Mouse (Mus musculus) urinary bladder, postnatal 36 days (tissue): Measurements from ENCODE around the gene Slc39a13.
"Not testable (repeated sequence)": the region's sequence is repeated elsewhere in the genome, so short reads cannot be mapped to it uniquely, and the experiment has no call there.

Experiments used
- DNase-seq, 2 experiments: peaks; one replicate each; pipeline ENCODE4 v3.0.0; 2022; ENCODE audit warnings: low spot score in 2 of 2, mixed read lengths in 1 of 2

Gene Slc39a13

DNA sequence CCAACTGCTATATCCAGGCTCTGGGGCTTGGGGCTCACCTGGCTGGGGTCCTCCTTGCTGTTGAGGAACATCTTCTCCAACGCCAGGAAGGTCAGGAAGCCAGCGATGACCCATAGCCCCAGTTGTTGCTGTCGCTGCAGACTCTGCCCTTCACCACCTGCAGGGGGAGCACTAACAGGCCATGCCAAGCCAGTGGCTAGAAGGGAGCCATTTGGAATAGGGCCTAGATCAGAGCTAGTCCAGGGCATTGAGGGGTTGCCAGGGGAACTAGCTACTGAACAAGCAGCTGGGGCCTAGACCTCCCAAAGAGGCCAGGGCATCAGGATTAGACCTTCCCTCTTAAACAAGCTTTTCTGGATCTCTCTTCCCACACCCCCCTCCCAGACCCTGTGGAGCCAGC, 4.7 kb downstream of the Slc39a13 start:
- DNase-seq, result no peak

DNA sequence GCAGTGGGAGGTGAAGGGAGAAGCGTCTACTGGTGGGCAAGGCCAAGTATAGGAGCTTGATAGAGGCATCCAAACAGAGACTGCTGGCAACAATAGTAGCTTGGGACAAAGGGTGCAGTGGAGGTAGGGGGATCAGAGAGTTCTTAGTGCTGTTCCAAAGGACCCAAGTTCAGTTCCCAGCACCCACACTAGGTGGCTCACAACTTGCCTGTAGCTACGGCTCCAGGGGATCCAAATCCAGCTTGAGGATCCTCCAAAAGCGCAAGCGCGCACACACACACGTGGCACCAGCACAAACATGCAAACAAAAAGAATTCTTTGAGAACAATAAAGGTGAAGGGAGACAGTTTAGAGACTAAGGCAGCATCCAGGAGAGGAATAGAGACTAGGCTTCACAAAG, 6.0 kb downstream of the Slc39a13 start:
- DNase-seq, result no peak

DNA sequence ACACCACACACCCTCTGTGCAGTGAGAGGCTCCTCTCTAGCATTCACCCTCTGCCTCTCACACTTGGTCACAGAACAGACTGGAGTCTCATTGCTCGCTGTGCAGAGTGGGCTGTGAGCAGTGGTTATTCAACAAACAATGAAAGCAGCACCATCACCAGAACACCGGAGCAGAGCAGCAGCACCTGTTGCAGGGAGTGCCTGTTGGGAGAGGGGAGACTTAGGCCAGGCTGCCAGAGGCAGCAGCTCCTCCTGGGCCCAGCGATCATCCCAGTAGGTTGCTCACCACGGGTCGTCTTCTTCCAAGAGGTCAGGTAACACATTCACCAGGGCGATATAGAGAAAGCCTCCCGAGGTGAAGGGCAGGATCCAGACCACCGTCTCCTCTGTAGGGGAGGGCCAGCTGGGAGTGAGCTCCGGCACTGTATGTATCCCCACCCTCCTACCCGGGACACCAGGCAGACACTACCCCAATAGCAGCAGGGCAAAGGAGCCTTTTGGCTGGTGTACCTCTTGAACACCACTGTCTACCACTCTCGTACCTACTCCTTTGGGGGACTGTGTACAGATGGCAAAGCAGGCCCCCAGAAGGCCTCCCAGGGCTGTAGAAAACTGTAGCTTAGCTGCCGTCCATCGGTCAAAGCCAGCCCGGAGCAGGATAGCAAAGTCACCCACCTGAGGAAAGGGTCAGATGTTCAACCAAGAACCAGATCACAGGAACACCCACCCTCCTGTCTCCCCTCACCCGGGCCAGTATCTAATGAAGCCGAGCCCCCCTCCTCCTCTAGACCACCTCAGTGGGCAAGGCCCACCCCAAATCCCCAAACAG, 7.2 kb downstream of the Slc39a13 start:
- DNase-seq, result no peak

DNA sequence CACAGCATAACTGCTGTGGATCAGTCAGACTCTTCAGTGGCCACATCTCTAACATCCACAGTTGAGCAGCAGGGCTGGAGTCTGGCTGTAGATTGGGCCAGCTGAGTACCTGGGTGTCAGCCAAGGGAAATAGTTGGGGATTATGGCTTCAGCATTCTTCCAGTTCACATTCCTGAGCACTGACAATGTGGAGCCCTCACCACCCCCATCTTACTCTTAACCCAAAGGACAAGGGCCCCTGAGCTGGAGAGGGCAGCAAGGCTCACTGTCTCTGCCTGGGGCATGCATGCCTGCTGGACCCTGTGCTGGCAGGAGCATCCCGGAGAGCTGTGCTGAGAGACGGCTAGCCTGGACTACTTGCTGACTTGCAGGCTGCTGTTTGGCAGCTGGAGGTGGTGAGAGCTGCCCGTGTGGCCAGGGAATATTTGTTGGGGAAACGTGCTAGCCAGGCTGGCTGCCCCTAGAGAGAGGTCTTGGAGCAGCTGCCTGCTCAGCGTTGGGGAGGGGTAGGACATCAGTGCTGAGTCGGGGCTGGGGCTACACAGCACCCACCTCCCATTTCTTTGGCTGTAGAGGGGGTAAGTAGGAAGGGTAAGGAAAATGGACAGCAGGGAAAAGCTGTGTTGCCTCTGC, 8.3 kb downstream of the Slc39a13 start:
- peak in 1 of 2 experiments; percentile 42 for DNase-seq

DNA sequence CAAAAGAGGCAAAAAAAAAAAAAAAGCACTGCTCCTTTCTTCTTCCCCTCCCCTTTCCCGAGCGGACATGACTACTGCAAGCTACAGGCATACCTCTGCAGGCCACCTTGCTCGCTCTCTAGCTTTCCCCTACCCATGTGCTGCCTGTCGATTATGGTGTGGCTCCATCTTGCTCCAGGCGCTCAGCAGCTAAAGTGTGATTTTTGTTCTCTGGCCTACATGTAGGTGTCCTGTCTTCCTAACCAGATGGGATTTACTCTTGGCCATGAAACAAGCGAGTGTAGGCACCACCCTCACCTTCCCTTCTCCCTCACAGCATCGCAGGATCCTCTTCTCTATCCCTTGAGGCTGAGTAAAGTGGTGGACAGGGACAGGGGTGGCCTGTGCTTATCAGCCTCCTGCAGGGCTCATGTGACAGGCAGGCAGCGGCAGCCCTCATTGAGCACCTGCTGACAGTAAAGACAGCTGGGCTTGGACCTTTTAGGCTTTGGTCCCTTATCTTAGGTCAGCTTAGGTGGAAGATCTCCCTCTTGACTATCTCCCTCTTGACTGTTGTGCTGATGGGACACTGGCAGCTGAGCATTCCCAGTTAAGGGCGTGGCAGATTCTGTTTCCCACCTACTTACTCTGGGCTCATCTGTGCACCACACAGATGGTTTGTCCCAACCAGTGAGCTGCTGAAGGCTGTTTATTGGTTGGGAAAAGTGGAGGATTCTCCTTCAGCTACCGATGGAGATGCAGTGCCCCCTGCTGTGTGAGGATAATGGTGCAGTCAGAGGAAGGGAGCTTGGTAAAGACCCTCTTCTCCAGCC, 9.5 kb downstream of the Slc39a13 start:
- DNase-seq, result no peak

DNA sequence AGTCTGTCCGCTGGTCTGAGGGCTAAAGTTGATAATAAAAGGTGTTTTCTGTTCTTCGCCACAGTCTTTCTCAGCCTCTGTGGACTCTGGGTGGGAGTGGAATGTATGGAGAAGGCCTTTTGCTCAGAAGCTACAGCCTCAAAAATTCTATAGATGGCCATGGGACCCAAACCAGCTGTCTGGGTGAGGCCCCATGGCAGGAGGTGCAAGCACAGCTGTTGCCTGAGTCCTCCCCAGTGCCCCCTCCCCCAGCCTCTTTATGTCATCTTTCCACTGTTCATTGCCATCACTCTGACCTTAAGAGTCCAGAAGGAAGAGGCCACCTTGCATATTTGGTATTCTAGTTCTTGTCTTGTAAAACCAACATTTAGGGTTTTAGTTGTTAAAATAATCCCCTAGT, 10.8 kb downstream of the Slc39a13 start:
- no peak for DNase-seq

DNA sequence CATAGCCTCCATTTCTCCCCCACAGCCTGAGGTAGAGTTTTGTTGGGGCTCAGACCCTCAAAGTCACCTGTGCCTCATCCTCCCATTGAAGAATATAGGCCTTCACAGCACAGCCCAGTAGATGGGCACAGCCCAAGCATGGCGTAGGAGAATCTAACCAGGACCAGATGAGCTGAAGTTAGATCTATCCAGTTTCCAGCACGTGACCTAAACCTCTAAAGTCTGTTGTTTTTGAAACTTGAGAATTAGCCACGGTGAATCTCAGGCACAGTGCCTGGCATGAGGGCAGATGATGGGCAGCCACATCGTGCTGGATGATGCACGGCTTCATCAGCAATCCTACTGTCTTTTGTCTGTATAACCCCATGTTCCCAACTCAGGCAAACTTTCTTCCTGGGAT, 11.8 kb downstream of the Slc39a13 start:
- no peak for DNase-seq

DNA sequence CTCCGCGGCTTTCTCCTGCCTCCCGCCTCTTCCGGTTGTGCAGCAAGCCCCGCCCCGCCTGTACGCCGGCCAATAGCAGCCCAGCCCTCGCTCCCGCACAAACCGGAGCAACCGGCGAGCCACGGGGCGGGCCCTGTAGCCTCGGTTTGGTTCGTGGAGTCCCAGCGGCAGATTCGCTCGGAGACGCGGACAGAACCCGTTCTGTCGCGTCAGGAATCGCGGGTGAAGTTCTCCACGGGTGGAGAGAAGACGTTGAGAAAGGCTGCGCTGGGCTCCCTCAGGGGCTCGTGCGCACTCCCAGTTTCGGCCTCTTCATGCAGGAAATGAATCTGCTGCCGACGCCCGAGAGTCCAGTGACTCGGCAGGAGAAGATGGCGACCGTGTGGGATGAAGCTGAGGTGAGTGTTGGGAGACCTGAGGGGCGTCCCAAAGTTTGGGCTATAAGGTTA, 16.3 kb downstream of the Slc39a13 start, which contains the start of gene Psmc3:
Gene Psmc3, plus strand, starts transcription at position 76 of the 449 bp plus-strand sequence.
- DNase-seq, result peak; percentile 94 to 98

DNA sequence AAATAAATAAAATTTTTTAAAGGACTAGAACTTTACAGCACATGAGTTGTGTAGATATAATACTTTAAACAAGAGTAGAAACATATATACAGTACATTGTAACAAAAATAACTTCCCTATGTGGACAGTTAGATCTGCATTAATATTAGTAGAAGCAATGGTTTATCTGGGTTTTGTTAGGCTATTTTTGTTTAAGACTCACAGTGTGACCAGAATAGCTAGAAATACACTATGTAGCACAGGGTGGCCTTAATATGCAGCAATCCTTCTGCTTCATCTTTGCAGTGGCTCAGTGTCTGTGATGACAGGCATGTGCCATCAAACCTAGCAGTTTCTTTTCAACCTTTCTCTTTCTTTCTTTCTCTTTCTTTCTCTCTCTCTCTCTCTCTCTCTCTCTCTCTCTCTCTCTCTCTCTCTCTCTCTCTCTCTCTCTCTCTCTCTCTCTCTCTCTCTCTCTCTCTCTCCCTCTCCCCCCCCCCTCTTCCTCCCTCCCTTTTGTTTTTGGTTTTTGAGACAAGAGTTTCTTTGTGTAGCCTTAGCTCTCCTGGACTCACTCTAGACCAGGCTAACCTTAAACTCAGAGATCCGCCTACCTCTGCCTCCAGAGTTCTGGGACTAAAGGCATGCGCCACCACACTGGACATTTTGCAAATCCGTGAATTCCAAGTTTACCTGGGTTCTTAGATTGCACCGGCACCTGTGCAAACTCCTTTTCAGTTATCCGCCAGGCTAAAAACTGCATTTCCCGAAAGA, 16.9 kb downstream of the Slc39a13 start:
- no peak for DNase-seq

DNA sequence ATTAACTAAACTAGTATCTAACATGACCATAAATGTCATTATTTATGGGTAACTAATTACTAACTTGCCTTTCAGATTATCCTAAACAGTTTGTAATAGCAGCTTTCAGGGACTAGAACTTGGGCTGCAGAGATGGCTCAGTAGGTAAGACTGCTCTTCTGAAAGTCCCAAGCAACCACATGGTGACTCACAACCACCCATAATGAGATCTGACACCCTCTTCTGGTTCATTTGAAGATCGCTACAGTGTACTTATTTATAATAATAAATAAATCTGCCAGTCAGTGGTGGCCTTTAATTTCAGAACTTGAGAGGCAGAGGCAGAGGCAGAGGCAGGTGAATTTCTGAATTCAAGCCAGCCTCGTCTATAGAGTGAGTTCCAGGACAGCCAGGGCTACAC, 17.5 kb downstream of the Slc39a13 start:
- no peak for DNase-seq

DNA sequence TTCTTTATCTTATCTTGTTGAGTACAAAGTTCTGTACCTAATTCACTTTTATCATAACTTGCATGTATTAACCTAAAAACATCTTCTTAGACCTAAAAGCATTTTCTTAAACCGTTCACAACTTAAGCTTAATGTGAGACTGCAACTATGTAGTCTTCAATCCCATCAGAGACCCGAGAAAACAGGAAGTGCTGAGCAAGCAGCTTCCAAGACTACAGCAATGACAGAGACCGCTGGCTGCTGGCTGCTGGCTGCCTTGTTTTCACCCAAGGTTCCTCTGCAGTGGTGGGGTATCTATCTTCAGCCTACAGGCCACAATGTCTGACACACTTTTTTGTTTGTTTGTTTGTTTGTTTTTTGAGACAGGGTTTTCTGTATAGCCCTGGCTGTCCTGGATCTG, 18.3 kb downstream of the Slc39a13 start:
- no peak for DNase-seq

DNA sequence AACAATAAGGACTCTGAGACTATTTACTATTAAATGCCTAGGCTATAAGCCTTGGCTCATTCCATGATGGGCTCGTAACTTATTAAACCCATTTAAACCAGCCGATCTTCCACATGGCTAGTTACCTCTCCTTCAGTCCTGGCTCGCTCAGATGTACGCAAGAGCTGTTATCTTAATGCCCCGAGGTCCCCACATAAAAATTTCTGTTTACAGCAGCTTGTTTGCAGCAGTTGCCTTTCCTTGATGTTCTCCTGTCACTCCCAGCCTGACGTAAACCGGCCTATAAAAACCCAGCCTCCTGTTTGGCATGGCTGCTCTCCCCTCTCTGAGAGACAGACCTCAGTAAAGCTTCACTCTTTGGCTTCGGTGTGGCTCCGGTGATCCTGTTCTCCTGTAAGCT, 22.9 kb downstream of the Slc39a13 start:
- DNase-seq, result no peak

DNA sequence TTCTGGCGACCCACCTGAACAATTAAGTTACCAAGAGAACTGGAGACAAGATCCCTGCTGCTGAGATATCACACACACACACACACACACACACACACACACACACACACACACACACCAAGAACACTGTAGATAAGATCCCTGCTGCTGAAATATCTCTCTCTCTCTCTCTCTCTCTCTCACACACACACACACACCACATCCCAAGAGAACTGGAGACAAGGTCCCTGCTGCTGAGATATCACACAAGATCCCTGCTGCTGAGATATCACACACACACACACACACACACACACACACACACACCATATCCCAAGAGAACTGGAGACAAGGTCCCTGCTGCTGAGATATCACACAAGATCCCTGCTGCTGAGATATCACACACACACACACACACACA, 24.4 kb downstream of the Slc39a13 start:
- DNase-seq, result not testable (repeated sequence)

DNA sequence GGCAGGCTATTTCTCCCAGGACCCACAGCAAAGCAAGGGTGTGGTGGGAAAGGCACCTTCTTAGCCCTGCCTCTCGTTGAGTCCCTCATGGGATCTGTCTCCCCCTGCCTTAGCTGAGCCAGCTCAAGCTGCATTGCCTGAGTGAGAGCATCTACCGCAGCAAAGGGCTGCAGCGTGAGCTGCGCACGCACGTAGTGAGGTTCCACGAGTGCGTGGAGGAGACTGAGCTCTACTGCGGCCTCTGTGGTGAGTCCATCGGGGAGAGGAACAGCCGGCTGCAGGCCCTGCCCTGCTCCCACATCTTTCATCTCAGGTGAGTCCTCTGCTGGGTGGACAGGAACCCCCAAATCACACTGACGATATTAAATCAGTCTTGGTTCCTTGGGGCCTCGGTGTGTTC, 25.5 kb downstream of the Slc39a13 start:
- DNase-seq, result no peak

DNA sequence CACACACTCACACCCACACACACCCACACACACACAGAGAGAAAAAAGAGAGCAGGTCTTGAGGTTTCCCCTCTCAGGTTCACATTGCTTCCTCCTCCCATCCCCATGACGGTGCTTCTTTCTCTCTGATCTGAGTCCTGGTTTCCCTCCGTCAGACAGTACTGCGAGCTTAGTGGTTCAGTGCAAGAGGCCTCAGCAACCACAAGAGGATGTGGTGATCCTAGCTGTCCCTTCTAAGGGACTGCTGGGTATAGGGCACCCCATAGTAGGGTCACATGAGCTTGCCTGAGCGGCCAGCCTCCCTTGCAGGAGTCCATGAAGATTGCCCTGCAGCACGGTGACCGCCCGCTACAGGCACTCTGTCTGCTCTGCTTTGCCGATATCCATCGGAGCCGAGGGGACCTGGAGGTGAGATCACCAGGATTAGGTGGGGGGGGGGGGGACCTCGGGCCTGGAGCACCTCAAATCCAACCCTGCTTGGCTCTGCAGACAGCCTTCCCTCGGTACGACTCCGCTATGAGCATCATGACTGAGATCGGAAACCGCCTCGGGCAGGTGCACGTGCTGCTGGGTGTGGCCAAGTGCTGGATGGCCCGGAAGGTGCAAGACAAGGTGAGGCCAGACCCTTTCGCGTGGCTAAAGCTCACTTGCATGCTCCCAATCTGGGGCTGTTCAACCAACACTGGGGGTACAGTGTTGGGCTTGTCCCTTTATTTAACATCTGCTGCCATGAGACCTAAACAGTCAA, 27.4 kb downstream of the Slc39a13 start:
- DNase-seq, result no peak

DNA sequence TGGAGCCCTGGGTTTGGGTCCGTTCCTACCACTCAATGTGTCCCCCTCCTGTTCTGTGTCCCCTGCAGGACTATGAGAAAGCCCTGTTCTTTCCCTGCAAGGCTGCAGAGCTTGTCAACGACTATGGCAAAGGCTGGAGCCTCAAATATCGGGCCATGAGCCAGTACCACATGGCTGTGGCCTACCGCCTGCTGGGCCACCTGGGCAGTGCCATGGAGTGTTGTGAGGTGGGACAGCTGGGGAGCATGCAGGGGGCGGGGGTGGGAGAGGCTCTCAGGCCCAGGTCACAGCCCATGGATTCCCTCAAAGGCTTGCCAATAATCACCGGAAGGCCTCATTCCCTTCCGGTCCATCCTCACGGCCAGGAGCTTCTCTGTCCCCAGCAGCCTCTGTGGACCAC, 28.4 kb downstream of the Slc39a13 start:
- DNase-seq, result no peak

DNA sequence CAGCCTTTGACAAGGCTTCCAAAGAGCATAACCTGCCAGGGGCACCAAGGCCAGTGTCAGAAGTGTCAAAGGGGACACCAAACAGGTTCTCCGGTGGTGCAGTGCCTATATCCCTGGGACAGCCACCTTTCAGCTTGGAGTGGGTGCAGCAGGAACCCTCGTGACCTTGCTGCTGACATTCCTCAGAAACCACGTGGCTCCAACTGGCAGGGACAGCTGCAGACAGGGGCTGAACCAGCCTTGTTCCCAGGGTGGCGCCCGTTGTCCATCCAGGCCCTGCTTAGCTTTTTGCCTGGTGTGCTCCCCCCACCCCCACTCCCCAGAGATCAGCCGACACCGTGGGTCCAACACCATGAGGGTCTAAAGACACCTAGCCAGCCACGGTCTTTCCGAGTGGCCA, 34.8 kb downstream of the Slc39a13 start, which contains the start of gene Rapsn:
Gene Rapsn, plus strand, starts transcription at position 236 of the 400 bp plus-strand sequence.
- no peak for DNase-seq

DNA sequence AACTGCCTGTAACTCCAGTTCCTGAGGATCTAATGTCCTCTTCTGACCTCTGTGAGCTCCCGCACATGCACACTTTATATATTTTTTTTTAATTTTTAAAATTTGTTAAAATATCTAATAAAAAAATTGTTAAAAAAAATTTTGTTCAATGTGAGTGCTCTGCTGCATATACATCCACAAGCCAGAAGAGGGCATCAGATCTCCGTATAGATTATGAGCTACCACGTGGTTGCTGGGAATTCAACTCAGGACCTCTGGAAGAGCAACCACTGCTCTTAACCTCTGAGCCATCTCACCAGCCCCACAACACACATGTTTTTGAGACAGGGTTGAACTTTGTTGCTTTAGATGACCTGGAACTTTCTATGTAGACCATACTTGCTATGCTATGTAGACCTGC, 37.2 kb downstream of the Slc39a13 start:
- DNase-seq, result no peak

DNA sequence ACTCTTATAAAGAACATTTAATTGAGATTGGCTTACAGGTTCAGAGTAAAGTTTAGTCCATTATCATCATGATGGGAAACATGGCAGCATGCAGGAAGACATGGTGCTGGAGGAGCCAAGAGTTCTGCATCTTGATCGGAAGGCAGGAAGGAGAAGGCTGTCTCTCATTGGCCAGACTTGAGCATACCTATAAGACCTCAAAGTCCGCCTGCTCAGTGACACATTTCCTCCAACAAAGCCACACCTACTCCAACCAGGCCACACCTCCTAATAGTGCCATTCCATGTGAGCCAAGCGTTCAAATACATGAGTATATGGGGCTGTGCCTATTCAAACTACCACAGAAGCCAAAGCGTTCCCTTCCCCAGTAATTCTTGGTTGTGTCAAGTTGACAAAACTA, 39.0 kb downstream of the Slc39a13 start:
- DNase-seq, result no peak

DNA sequence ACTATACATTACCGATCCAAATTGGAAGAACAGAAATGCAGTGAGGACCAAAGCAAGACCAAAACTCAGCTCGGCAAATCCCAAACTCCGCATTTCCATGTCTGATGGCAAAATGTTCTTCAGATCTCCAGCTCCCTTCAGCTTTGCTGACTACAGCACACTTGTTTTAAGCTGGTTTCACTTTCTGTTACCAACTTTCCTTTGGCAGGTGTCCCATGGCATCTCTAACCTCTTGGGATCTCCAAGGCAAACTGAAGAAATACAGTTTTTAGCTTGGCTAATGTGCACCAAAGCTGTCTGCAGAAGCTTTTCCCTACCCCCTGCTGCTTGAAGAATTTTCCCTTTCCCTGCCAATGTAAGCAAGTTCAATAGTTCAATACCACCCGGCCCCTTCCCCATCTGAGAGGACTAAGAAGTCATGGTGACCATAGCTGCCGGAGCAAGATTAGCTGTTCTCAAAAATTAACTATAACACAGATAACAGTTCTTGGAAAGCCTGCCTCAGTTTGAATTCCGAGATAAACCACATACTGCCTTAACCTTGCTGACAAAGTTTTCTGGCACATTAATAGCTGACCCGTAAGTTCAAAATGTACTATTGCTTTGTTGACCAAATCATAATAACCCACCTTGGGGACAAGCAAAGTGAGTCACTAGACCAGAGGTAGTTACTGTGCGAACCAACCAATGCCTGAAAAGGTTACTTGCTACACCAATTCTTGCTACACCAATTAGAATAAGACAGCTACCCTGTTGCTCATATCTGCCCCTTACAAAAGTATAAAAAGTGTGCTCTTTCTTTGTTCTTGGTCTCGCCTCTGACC, 42.6 kb downstream of the Slc39a13 start:
- DNase-seq, result peak in 1 of 2 experiments; percentile 52
